Mouse (Mus musculus) midbrain, embryonic 12.5 days (tissue): ENCODE measurements around the gene Enpep. TPM values are rescaled to one million over a fixed set of nuclear protein-coding genes. Genes with fewer than 3 reads are reported as not detected.
A peak's percentile ranks its signal among the peaks of the same experiment; 100 is the strongest.

Experiments
- ATAC-seq: fragments of 200-750 bp; cut with Nextera tagmentation; 2 replicates; pipeline ENCODE4 v1.8.0; 2017; ENCODE audit warnings: low read depth, moderate TSS enrichment, moderate library complexity; ENCODE audit not compliant: low FRiP score
- H3K27ac ChIP-seq: fragments of 300-500 bp; sonication (generic); replicated peaks from 2 replicates; pipeline ENCODE4 v1.5.1; 2016; ENCODE audit warnings: mild to moderate bottlenecking
- H3K27me3 ChIP-seq: fragments of 300-500 bp; sonication (generic); 2 replicates; pipeline ENCODE4 v1.6.1; 2016; ENCODE audit warnings: mild to moderate bottlenecking
- H3K36me3 ChIP-seq: fragments of 300-500 bp; sonication (generic); 2 replicates; pipeline ENCODE4 v1.6.1; 2016
- H3K4me1 ChIP-seq: fragments of 300-500 bp; sonication (generic); 2 replicates; pipeline ENCODE4 v1.6.1; 2016
- H3K4me2 ChIP-seq: fragments of 300-500 bp; sonication (generic); replicated peaks from 2 replicates; pipeline ENCODE4 v1.6.1; 2016; ENCODE audit warnings: mild to moderate bottlenecking, moderate library complexity
- H3K4me3 ChIP-seq: fragments of 300-500 bp; sonication (generic); 2 replicates; pipeline ENCODE4 v1.5.1; 2016; ENCODE audit warnings: mild to moderate bottlenecking
- H3K9ac ChIP-seq: fragments of 300-500 bp; sonication (generic); replicated peaks from 2 replicates; pipeline ENCODE4 v1.6.1; 2016; ENCODE audit warnings: mild to moderate bottlenecking, moderate library complexity
- H3K9me3 ChIP-seq: fragments of 300-500 bp; sonication (generic); 2 replicates; pipeline ENCODE4 v1.6.1; 2016; ENCODE audit warnings: mild to moderate bottlenecking
- WGBS: fragments of 180-500 bp; shearing (Covaris S2); methylation state at CpG from one replicate; pipeline ENCODE4 v1.1.7; 2016; 5-methylcytosine and 5-hydroxymethylcytosine counted together
- polyA plus RNA-seq: library from polyadenylated mRNA; unstranded; fragments of >200 nt; fragmentation: Nextera tagmentation; extraction: Ambion mirVana; gene quantifications from 2 replicates; pipeline ENCODE4 v1.2.1, GENCODE M21; 2016

Enpep gene
- polyA plus RNA-seq, 1 experiment from 2014 or later, result 1.1 TPM

DNA sequence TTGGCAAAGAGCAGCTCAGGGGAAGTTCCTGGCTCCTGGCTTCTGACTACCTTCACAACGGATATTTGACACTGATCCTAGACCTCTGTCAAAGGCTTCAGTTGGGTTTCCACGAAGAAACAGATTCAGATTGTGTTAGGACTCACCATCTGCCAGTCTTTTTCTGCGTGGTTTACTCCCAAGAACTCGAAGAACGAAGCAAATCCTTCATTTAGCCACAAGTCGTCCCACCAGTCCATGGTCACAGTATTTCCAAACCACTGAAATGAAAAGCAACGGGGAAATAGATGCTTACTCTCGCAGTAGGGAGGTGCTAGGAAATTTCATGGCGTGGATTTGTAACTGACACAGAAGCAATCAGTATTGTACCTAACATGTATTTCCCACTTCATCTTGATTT is 23.6 kb downstream of the Enpep start:
- Histone ChIP-seq H3K4me3 (no peak overlapping the region), H3K36me3 (no peaks in the 10 kb centered on the region), H3K27ac (no peak overlapping the region), H3K9ac (no peak overlapping the region), H3K4me1 (no peaks in the 10 kb centered on the region), H3K27me3 (no peaks in the 10 kb centered on the region), H3K4me2 (no peak overlapping the region), H3K9me3 (no peaks in the 10 kb centered on the region)
- 78% methylated on average over 9 of the region's 9 CpGs for WGBS
- ATAC-seq, result no peak

DNA sequence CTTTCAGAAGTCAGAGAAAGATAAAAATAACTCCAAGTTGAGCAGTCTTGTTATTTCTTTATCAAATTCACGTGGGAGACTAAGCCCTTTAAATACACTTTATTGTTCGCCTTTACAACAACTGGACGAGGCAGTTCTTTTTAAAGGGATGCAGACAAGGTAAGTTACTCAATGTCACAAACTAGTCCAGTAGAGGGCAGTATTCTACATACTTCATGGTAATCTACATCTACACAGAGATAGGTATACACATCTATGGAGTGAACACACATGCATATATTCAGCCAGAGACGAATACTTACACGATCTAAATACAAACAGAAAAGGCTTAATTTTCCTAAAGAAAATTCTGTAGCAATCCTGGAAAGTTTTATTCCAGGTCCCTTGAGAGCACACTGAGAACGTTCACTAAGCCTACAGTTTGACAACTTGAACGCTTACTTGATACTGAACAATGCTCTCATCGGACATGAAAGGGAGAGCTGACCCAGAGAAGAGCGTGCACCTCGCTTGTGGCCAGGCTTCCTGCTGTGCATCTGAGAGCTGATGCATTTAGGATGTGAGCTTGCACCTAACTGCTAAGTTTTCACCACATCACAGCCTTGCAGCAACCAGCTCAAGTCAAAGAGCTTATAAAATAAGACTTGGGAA is 24.3 kb downstream of the Enpep start:
- peak; percentile 60; the same call in 1 of the 2 replicates for ATAC-seq

DNA sequence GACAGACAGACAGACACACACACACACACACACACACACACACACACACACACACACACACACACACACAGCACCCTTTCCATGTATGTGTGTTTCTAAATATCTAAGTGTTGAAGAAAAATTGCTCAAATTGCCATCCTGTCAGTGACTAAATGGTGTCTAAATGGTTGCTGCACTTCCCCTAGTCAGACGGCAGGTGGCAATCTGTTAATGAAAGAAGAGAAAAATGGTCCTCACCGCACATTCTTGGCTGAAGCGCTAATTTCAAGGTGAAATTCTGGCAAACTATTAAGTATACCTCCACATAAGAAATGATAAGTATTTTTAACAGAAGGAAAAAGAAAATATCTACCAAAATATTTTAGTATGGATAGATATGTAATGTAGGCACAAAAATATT is 28.6 kb downstream of the Enpep start:
- H3K9ac ChIP-seq, result no peak overlapping the region
- no peak overlapping the region for H3K4me3 ChIP-seq
- no peak overlapping the region for H3K27ac ChIP-seq
- H3K4me2 ChIP-seq, result no peak overlapping the region
- no peaks in the 10 kb centered on the region for H3K36me3 ChIP-seq
- H3K9me3 ChIP-seq, result no peaks in the 10 kb centered on the region
- no peaks in the 10 kb centered on the region for H3K4me1 ChIP-seq
- no peak for ATAC-seq
- no peaks in the 10 kb centered on the region for H3K27me3 ChIP-seq
- WGBS, result 7% methylated on average over 3 of the region's 3 CpGs

More for the DNA sequence above, 24.3 kb downstream of the Enpep start:
- 41% methylated on average over 10 of the region's 10 CpGs for WGBS
- Histone ChIP-seq H3K4me3 (no peak overlapping the region), H3K9me3 (no peaks in the 10 kb centered on the region), H3K27me3 (no peaks in the 10 kb centered on the region), H3K9ac (no peak overlapping the region), H3K4me2 (no peak overlapping the region), H3K4me1 (no peaks in the 10 kb centered on the region), H3K27ac (no peak overlapping the region), H3K36me3 (no peaks in the 10 kb centered on the region)

DNA sequence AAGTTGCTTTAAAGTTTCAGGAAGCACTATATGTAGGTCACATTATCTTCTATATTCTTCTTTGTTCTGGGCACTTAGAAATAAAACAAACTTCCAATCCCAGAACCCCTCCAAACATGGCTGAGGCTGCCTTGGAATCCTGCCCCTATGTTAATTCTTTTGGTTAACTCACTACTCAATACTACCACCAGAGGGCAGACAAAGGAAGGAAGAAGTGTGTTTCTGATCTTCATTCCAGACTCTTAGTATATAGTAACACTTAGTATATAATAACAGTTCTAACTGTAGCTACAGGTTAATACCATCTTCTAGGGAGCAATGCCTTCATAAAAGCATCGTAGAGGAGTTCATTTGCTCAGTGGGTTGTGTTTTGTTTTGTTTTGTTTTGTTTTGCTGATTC is 32.6 kb downstream of the Enpep start:
- Histone ChIP-seq H3K4me3 (no peak overlapping the region), H3K36me3 (no peaks in the 10 kb centered on the region), H3K4me2 (no peak overlapping the region), H3K27ac (no peak overlapping the region), H3K9ac (no peak overlapping the region), H3K9me3 (no peaks in the 10 kb centered on the region), H3K4me1 (no peaks in the 10 kb centered on the region), H3K27me3 (no peaks in the 10 kb centered on the region)
- WGBS, result 66% methylated on average over 1 of the region's 1 CpGs
- no peak for ATAC-seq

DNA sequence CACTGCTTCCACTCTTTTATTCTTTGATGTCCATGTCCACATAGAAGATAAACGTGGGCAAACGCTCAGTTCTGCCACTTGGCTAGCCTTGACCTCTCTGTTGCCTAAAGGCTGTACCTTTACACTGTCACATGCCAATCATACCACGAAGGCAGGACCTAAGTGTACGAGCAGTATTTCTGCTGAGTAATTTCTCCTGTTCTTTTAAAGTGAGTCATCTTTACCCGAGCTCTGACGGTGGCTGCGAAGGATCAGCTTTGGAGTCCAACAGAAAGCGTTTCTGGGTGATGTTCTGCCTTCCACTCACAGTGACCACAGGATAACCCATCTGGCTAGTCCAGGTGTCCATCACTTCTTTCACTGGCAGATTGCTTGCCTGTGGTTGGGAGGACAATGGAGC is 33.9 kb downstream of the Enpep start:
- no peak for ATAC-seq
- 85% methylated on average over 8 of the region's 8 CpGs for WGBS
- Histone ChIP-seq H3K9me3 (no peaks in the 10 kb centered on the region), H3K9ac (no peak overlapping the region), H3K4me3 (no peak overlapping the region), H3K4me1 (no peaks in the 10 kb centered on the region), H3K27me3 (no peaks in the 10 kb centered on the region), H3K27ac (no peak overlapping the region), H3K36me3 (no peaks in the 10 kb centered on the region), H3K4me2 (no peak overlapping the region)

DNA sequence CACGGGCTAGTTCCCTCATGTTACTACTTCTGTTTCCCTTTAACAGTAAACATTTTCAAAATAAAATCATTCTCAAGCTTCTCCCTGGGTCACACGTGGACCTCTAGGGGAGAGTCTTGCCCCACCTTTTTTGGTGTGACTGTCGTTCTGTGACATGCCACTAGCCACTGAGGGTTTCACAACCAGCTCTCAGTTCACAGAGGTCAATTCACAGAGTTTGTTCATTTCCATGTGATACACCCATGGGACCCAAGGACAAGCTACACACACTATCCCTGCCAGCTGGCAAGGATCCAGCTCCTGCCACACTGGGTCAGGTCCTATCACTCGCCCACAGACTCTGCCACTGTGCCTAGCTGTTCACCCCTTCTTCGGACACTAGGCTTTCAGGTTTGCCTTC is 35.5 kb downstream of the Enpep start:
- Histone ChIP-seq H3K27ac (no peak overlapping the region), H3K9me3 (no peaks in the 10 kb centered on the region), H3K27me3 (no peaks in the 10 kb centered on the region), H3K4me3 (no peak overlapping the region), H3K4me1 (no peaks in the 10 kb centered on the region), H3K4me2 (no peak overlapping the region), H3K36me3 (no peaks in the 10 kb centered on the region), H3K9ac (no peak overlapping the region)
- 82% methylated on average over 5 of the region's 5 CpGs for WGBS
- no peak for ATAC-seq

DNA sequence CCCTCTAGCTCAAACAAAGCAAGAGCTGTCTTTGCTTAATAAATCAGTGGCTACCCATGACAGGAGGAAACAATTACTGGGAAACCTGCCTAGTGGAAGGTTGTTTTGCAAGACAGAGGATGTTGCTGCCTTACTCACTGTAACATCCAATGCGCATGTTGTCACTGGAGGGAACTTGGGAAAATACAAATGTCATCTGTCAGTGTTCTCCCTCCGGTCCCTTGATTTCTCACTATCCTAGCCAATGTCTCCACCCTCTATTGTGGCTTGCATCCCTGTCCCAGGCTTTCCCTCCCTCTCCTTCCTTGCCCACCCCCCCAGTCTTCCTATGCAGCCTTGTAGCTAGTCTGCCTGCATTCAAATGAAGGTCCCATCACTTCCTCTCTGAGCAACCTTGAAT is 36.6 kb downstream of the Enpep start:
- H3K4me2 ChIP-seq, result no peak overlapping the region
- no peaks in the 10 kb centered on the region for H3K4me1 ChIP-seq
- H3K27ac ChIP-seq, result no peak overlapping the region
- H3K9ac ChIP-seq, result no peak overlapping the region
- H3K27me3 ChIP-seq, result no peaks in the 10 kb centered on the region
- no peak for ATAC-seq
- H3K36me3 ChIP-seq, result no peaks in the 10 kb centered on the region
- H3K4me3 ChIP-seq, result no peak overlapping the region
- 64% methylated on average over 2 of the region's 2 CpGs for WGBS
- H3K9me3 ChIP-seq, result no peaks in the 10 kb centered on the region

DNA sequence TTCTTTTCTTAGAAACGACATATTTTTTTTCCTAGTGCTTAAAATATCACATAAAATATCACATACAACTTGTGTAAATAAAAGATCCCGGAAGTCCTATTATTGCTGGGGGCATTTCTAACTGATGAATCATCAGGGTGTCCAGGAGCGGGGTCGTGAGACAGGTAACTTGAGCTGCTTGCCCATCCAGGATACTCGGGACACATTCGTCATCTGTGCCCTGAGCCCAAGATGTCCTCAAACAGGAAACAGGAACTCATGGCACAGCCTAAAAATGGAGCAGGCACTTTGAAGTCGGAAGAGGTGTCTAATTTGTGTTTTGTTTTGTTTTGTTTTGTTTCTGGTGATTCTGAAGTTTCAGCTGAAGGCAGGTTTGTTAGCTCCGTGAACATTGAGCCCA is 43.0 kb downstream of the Enpep start:
- Histone ChIP-seq H3K27me3 (no peaks in the 10 kb centered on the region), H3K4me3 (no peak overlapping the region), H3K4me1 (no peaks in the 10 kb centered on the region), H3K9ac (no peak overlapping the region), H3K27ac (no peak overlapping the region), H3K36me3 (no peaks in the 10 kb centered on the region), H3K9me3 (no peaks in the 10 kb centered on the region), H3K4me2 (no peak overlapping the region)
- ATAC-seq, result no peak
- WGBS, result 79% methylated on average over 8 of the region's 8 CpGs

DNA sequence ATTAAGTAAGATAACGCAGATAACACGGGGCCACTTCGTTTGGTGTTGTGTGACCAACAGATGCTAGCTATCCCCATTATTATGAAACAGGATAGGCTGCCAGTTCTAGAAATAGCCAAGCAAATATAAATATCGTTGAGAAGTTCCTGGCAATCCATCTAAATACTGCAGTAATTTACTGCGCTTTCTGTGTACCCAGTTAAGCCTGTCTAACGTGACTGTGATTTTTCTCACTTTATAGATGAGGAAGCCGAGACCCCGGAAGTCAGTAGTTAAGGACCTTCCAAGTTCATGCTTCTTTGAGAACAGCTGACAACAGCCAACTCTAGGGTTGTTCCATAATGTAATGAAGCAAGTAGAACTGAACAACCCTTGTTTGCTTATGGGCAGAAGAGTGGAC is 45.4 kb downstream of the Enpep start:
- H3K9ac ChIP-seq, result no peak overlapping the region
- H3K27me3 ChIP-seq, result no peaks in the 10 kb centered on the region
- H3K36me3 ChIP-seq, result no peaks in the 10 kb centered on the region
- no peak overlapping the region for H3K4me3 ChIP-seq
- no peak overlapping the region for H3K4me2 ChIP-seq
- no peak for ATAC-seq
- WGBS, result 93% methylated on average over 8 of the region's 8 CpGs
- H3K27ac ChIP-seq, result no peak overlapping the region
- H3K4me1 ChIP-seq, result no peaks in the 10 kb centered on the region
- H3K9me3 ChIP-seq, result no peaks in the 10 kb centered on the region

DNA sequence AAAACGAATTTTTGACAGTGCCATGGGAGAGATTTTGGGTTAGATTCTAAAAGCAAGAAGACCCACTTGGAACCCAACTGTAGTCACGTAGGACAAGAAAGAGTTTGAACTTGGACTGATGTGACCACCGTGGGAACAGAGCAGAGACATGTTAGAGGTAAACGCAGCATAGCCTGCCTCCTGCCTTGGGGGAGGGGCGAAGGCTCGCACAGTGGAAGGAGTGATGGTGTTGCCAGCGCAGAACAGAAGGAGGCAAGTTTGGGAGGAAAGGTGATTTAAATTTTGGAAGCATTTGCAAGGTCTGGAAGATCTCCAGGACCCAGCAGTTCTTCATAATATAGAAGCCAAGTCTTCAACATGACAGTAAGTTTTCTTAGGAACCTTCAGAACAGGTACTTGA is 46.1 kb downstream of the Enpep start:
- ATAC-seq, result no peak
- Histone ChIP-seq H3K9me3 (no peaks in the 10 kb centered on the region), H3K4me2 (no peak overlapping the region), H3K27me3 (no peaks in the 10 kb centered on the region), H3K36me3 (no peaks in the 10 kb centered on the region), H3K4me3 (no peak overlapping the region), H3K4me1 (no peaks in the 10 kb centered on the region), H3K27ac (no peak overlapping the region), H3K9ac (no peak overlapping the region)
- 81% methylated on average over 7 of the region's 7 CpGs for WGBS

DNA sequence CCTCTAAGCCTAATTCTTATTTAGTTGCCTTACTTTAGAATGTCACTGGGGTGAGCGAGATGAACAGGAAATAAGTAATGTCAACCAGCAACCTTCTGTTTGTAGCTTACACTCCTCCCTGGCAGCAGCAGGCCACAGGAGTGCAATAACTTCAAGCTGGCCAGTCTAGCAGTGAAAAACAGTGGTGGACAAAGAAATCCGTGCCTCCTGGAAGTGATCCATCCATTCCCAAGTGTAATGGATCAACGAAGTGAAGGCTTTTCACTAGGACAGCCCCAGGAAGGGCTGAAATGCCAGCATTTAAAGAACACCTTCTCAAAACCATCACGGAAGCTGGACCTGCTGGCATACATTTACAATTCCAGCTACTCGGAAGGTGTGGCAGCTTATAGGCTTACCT is 48.2 kb downstream of the Enpep start:
- Histone ChIP-seq H3K9me3 (no peaks in the 10 kb centered on the region), H3K27ac (no peak overlapping the region), H3K9ac (no peak overlapping the region), H3K36me3 (no peaks in the 10 kb centered on the region), H3K4me2 (no peak overlapping the region), H3K27me3 (no peaks in the 10 kb centered on the region), H3K4me3 (no peak overlapping the region), H3K4me1 (no peaks in the 10 kb centered on the region)
- no peak for ATAC-seq
- 85% methylated on average over 5 of the region's 5 CpGs for WGBS

DNA sequence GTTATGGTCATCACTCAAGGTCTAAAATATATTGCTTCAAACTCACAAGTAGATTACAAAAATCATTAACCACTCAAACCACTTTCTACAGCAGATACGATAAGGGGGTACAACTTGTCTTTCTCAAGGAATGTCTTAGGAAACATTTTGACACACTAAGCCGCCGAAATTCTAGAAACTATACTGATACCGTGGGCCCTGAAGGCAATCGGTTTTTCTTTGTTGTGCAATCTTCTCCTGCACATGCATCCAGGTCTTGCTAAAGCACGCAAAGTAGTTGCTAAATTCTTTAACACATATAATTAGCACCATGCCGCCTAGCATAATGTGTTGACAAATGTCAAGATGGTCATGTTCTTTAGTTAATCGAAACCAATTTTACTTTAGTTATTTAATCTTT is 53.1 kb downstream of the Enpep start:
- Histone ChIP-seq H3K27ac (no peak overlapping the region), H3K4me1 (no peaks in the 10 kb centered on the region), H3K9me3 (no peaks in the 10 kb centered on the region), H3K9ac (no peak overlapping the region), H3K4me3 (no peak overlapping the region), H3K27me3 (no peaks in the 10 kb centered on the region), H3K4me2 (no peak overlapping the region), H3K36me3 (no peaks in the 10 kb centered on the region)
- no peak for ATAC-seq
- 93% methylated on average over 8 of the region's 8 CpGs for WGBS

DNA sequence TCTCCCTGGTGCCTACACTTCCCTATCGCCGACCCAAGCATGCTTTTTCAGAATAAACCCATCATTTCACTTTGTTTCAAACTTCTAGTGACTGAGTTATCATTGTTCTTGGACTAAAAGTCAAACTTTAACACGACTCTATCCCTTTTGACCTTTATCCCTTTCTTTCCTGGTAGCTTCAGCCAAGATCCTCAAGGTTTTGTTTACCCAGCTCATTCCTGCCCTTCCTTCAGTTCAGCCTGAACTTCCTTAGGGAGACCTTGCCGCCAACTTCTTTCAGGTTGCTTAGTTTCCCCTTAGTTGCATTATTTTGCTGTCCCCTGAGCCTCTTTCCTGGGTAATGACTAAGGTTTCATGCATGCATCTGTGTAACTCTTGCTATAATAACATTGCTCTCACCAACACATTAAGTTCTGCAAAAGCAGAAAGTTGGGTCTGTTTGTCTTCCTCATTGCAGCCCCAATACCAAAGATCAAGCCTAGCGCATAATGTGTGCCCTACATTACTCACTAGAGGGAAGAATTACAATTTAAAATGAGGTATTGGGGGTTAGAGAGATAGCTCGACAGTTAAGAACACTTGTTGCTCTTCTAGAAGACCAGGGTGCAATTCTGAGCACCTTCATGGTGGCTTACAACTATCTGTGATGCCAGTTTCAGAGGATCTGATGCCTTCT is 59.2 kb downstream of the Enpep start:
- Histone ChIP-seq H3K4me2 (no peak overlapping the region), H3K36me3 (no peaks in the 10 kb centered on the region), H3K9ac (no peak overlapping the region), H3K4me3 (no peak overlapping the region), H3K27ac (no peak overlapping the region), H3K9me3 (no peaks in the 10 kb centered on the region), H3K27me3 (no peaks in the 10 kb centered on the region), H3K4me1 (no peaks in the 10 kb centered on the region)
- WGBS, result 80% methylated on average over 6 of the region's 6 CpGs
- ATAC-seq, result no peak
